Mouse (Mus musculus): ENCODE data around the gene Cav2. TPM values are rescaled to one million over a fixed set of nuclear protein-coding genes. Genes with fewer than 3 reads are reported as not detected.

The Cav2 gene
- polyA plus RNA-seq, 1 experiment from 2014 or later: 19.4 TPM

GRCm38 (mm10) chr6:17317944-17318343, 37.0 kb downstream of the Cav2 start:
- Histone ChIP-seq H3K4me2 (replicated peaks) (no peak overlapping the region), H3K27me3 (ENCODE audit: control insufficient read depth, insufficient read depth, low read length) (no peaks in the 10 kb centered on the region), H3K9me3 (ENCODE audit: control insufficient read depth, low read length) (no peaks in the 10 kb centered on the region), H3K27ac (no peak overlapping the region), H3K4me3 (replicated peaks; ENCODE audit: low read length) (no peak overlapping the region), H3K9ac (no peak overlapping the region), H3K36me3 (replicated peaks; ENCODE audit: control insufficient read depth, insufficient read depth) (no peaks in the 10 kb centered on the region), H3K4me1 (replicated peaks; ENCODE audit: control insufficient read depth, insufficient read depth, low read length) (no peaks in the 10 kb centered on the region)
- WGBS: 71% methylated on average over 1 of the region's 1 CpGs
- DNase-seq (ENCODE audit: low spot score) (no peak), ATAC-seq (ENCODE audit: low FRiP score) (no peak)

- no peak overlapping the region for H3K4me2 ChIP-seq (replicated peaks)
- no peak overlapping the region for H3K9ac ChIP-seq
- no peak overlapping the region for H3K27ac ChIP-seq
- H3K36me3 ChIP-seq (replicated peaks; ENCODE audit: control insufficient read depth, insufficient read depth): no peaks in the 10 kb centered on the region
- DNase-seq (ENCODE audit: low spot score) (no peak), ATAC-seq (ENCODE audit: low FRiP score) (no peak)
- H3K4me3 ChIP-seq (replicated peaks; ENCODE audit: low read length): no peak overlapping the region
- 87% methylated on average over 6 of the region's 6 CpGs for WGBS
- no peaks in the 10 kb centered on the region for H3K9me3 ChIP-seq (ENCODE audit: control insufficient read depth, low read length)
- no peaks in the 10 kb centered on the region for H3K27me3 ChIP-seq (ENCODE audit: control insufficient read depth, insufficient read depth, low read length)
- H3K4me1 ChIP-seq (replicated peaks; ENCODE audit: control insufficient read depth, insufficient read depth, low read length): no peaks in the 10 kb centered on the region
These were observed 41.0 kb downstream of the Cav2 start for GRCm38 (mm10) chr6:17321976-17322375.

- H3K9me3 ChIP-seq (ENCODE audit: control insufficient read depth, low read length): no peaks in the 10 kb centered on the region
- H3K4me1 ChIP-seq (replicated peaks; ENCODE audit: control insufficient read depth, insufficient read depth, low read length): no peaks in the 10 kb centered on the region
- H3K27me3 ChIP-seq (ENCODE audit: control insufficient read depth, insufficient read depth, low read length): no peaks in the 10 kb centered on the region
- H3K4me2 ChIP-seq (replicated peaks): no peak overlapping the region
- no peak for DNase-seq (ENCODE audit: low spot score)
- ATAC-seq (ENCODE audit: low FRiP score): no peak
- H3K9ac ChIP-seq: no peak overlapping the region
- WGBS: 66% methylated on average over 11 of the region's 11 CpGs
- no peaks in the 10 kb centered on the region for H3K36me3 ChIP-seq (replicated peaks; ENCODE audit: control insufficient read depth, insufficient read depth)
- H3K4me3 ChIP-seq (replicated peaks; ENCODE audit: low read length): no peak overlapping the region
- H3K27ac ChIP-seq: no peak overlapping the region
These were observed 46.2 kb downstream of the Cav2 start for GRCm38 (mm10) chr6:17327216-17327615.

GRCm38 (mm10) chr6:17329801-17330200, 48.8 kb downstream of the Cav2 start:
- Histone ChIP-seq H3K4me2 (replicated peaks) (no peak overlapping the region), H3K4me3 (replicated peaks; ENCODE audit: low read length) (no peak overlapping the region), H3K9ac (no peak overlapping the region), H3K9me3 (ENCODE audit: control insufficient read depth, low read length) (no peaks in the 10 kb centered on the region), H3K27ac (no peak overlapping the region), H3K4me1 (replicated peaks; ENCODE audit: control insufficient read depth, insufficient read depth, low read length) (no peaks in the 10 kb centered on the region), H3K27me3 (ENCODE audit: control insufficient read depth, insufficient read depth, low read length) (no peaks in the 10 kb centered on the region), H3K36me3 (replicated peaks; ENCODE audit: control insufficient read depth, insufficient read depth) (no peaks in the 10 kb centered on the region)
- 82% methylated on average over 3 of the region's 3 CpGs for WGBS
- no peak for DNase-seq (ENCODE audit: low spot score)
- ATAC-seq (ENCODE audit: low FRiP score): no peak

- H3K9me3 ChIP-seq (ENCODE audit: control insufficient read depth, low read length): no peaks in the 10 kb centered on the region
- no peaks in the 10 kb centered on the region for H3K4me1 ChIP-seq (replicated peaks; ENCODE audit: control insufficient read depth, insufficient read depth, low read length)
- ATAC-seq (ENCODE audit: low FRiP score) (no peak), DNase-seq (ENCODE audit: low spot score) (no peak)
- no peak overlapping the region for H3K4me2 ChIP-seq (replicated peaks)
- no peaks in the 10 kb centered on the region for H3K36me3 ChIP-seq (replicated peaks; ENCODE audit: control insufficient read depth, insufficient read depth)
- H3K9ac ChIP-seq: no peak overlapping the region
- no peak overlapping the region for H3K27ac ChIP-seq
- H3K27me3 ChIP-seq (ENCODE audit: control insufficient read depth, insufficient read depth, low read length): no peaks in the 10 kb centered on the region
- no peak overlapping the region for H3K4me3 ChIP-seq (replicated peaks; ENCODE audit: low read length)
- 79% methylated on average over 2 of the region's 2 CpGs for WGBS
These were observed 56.7 kb downstream of the Cav2 start for GRCm38 (mm10) chr6:17337724-17338123.

Other genes starting within 250 kb of the Cav2 start
- 69.5 and 72.9 TPM in 2 replicates for gene Tes, start 216.0 kb upstream of the Cav2 start, polyA plus RNA-seq (2014; fragmentation: Nextera tagmentation; extraction: Ambion mirVana)
- gene Cav1, start 25.1 kb downstream of the Cav2 start, polyA plus RNA-seq (2014; fragmentation: Nextera tagmentation; extraction: Ambion mirVana): 27.5 and 33.0 TPM in 2 replicates
- 3.8 and 4.2 TPM in 2 replicates for gene Met, start 182.6 kb downstream of the Cav2 start, polyA plus RNA-seq (2014; fragmentation: Nextera tagmentation; extraction: Ambion mirVana)